In genomic region chr7:112023601-112024445, GRCm38 (mm10) we compare ENCODE assay signal across 8 mouse cellular contexts. TPM values are rescaled to one million over a fixed set of nuclear protein-coding genes. Genes with fewer than 3 reads are reported as not detected.
DNase-seq lines count a peak whose midpoint lies in the region; ATAC-seq and TF ChIP-seq lines count a peak whose summit lies in the region.

No protein-coding gene starts in this region.

- no peaks in the 10 kb centered on the region for H3K27me3 ChIP-seq in heart, embryonic 12.5 days (replicated peaks)
- no peaks in the 10 kb centered on the region for H3K27me3 ChIP-seq in heart, embryonic 14.5 days (ENCODE audit: control insufficient read depth, insufficient read depth, low read length)
- no peaks in the 10 kb centered on the region for H3K27me3 ChIP-seq in liver, adult 2 months (ENCODE audit: control insufficient read depth, insufficient read depth, low read length)
- H3K27me3 ChIP-seq in neural tube, embryonic 11.5 days (ENCODE audit: control insufficient read depth, insufficient read depth, low read length): no peaks in the 10 kb centered on the region

- peak overlapping the region; percentile 97 for H3K9ac ChIP-seq in heart, embryonic 12.5 days
- H3K9ac ChIP-seq in heart, embryonic 14.5 days (ENCODE audit: low read length): peak overlapping the region; percentile 99
- peak overlapping the region; percentile 99 for H3K9ac ChIP-seq in liver, adult 2 months (ENCODE audit: low read depth, low read length)
- H3K9ac ChIP-seq in neural tube, embryonic 11.5 days (ENCODE audit: low read length): peak overlapping the region; percentile 99

- no peak for TF ChIP-seq CTCF in liver, adult 2 months (IDR thresholded peaks at IDR 0.05; ENCODE audit: low read depth, low read length)

- H3K4me2 ChIP-seq in heart, embryonic 12.5 days: peak overlapping the region; percentile 81
- peak overlapping the region; percentile 84 for H3K4me2 ChIP-seq in heart, embryonic 14.5 days (ENCODE audit: low read length)
- peak overlapping the region; percentile 75 for H3K4me2 ChIP-seq in neural tube, embryonic 11.5 days (ENCODE audit: low read depth)

- ATAC-seq in heart, embryonic 12.5 days (ENCODE audit: insufficient number of reproducible peaks, low FRiP score): peak; percentile 84
- ATAC-seq in heart, embryonic 14.5 days (ENCODE audit: insufficient number of reproducible peaks, insufficient read depth, low FRiP score, low read depth): peak; percentile 70
- peak; percentile 80 for ATAC-seq in neural tube, embryonic 11.5 days (ENCODE audit: insufficient read depth, low FRiP score, low TSS enrichment)

- peak overlapping the region; percentile 81 for H3K4me3 ChIP-seq in heart, embryonic 12.5 days
- peak overlapping the region; percentile 78 to 98 for H3K4me3 ChIP-seq in heart, embryonic 14.5 days (ENCODE audit: control insufficient read depth in 1 of 2, insufficient read depth in 1 of 2, low read depth in 1 of 2, low read length in 2 of 2)
- H3K4me3 ChIP-seq in liver, adult 2 months (ENCODE audit: insufficient read depth, low read depth, low read length): peak overlapping the region; percentile 99
- H3K4me3 ChIP-seq in neural tube, embryonic 11.5 days (ENCODE audit: low read depth, low read length): peak overlapping the region; percentile 95

- under 1% methylated on average over 58 of the region's 58 CpGs for WGBS in heart, embryonic 12.5 days
- under 1% methylated on average over 57 of the region's 58 CpGs for WGBS in heart, embryonic 14.5 days
- under 1% methylated on average over 58 of the region's 58 CpGs for WGBS in liver, adult 2 months
- WGBS in neural tube, embryonic 11.5 days: under 1% methylated on average over 58 of the region's 58 CpGs

- peak overlapping the region; percentile 99 for H3K27ac ChIP-seq in heart, embryonic 12.5 days (ENCODE audit: poor library complexity, severe bottlenecking)
- H3K27ac ChIP-seq in heart, embryonic 14.5 days (replicated peaks in 1 of 2; ENCODE audit: control insufficient read depth in 1 of 2, insufficient read depth in 1 of 2, low read depth in 2 of 2, low read length in 2 of 2): peak overlapping the region; percentile 95 to 97
- peak overlapping the region; percentile 95 for H3K27ac ChIP-seq in liver, adult 2 months (replicated peaks; ENCODE audit: insufficient read depth, low read depth, low read length)
- peak overlapping the region; percentile 99 for H3K27ac ChIP-seq in neural tube, embryonic 11.5 days (ENCODE audit: low read depth, low read length)

- TF ChIP-seq POLR2A in liver, adult 2 months (IDR thresholded peaks at IDR 0.05; ENCODE audit: extremely low read depth, insufficient read depth, low read length): no peak; the same call in 1 of the 2 replicates

- H3K4me1 ChIP-seq in heart, embryonic 12.5 days (replicated peaks): peaks cover 37% of the 10 kb centered on the region
- peaks cover 3 to 37% of the 10 kb centered on the region in 2 experiments; a peak in 3 of 4 replicates for H3K4me1 ChIP-seq in heart, embryonic 14.5 days (ENCODE audit: control insufficient read depth in 2 of 2, insufficient read depth in 2 of 2, low read length in 2 of 2)
- H3K4me1 ChIP-seq in liver, adult 2 months (ENCODE audit: control insufficient read depth, insufficient read depth, low read length): peaks cover 10% of the 10 kb centered on the region; the same call in 1 of the 2 replicates
- H3K4me1 ChIP-seq in neural tube, embryonic 11.5 days (ENCODE audit: control insufficient read depth, insufficient read depth, low read length): peaks cover 11% of the 10 kb centered on the region

- H3K36me3 ChIP-seq in heart, embryonic 12.5 days: 0 out of 2 replicates have a peak, but pooled peaks cover 4% of the 10 kb centered on the region
- peaks cover 3% of the 10 kb centered on the region; the same call in 1 of the 2 replicates for H3K36me3 ChIP-seq in heart, embryonic 14.5 days (ENCODE audit: control insufficient read depth, insufficient read depth, low read length)
- H3K36me3 ChIP-seq in liver, adult 2 months (ENCODE audit: control insufficient read depth, insufficient read depth, low read length): no peaks in the 10 kb centered on the region
- H3K36me3 ChIP-seq in neural tube, embryonic 11.5 days (ENCODE audit: control insufficient read depth, insufficient read depth, low read length): no peaks in the 10 kb centered on the region

- peaks cover 23% of the 10 kb centered on the region; the same call in 1 of the 2 replicates for H3K79me2 ChIP-seq in liver, adult 2 months (ENCODE audit: control insufficient read depth, insufficient read depth, low read length)

- H3K9me3 ChIP-seq in heart, embryonic 12.5 days (replicated peaks): no peaks in the 10 kb centered on the region
- H3K9me3 ChIP-seq in heart, embryonic 14.5 days (ENCODE audit: control insufficient read depth, low read length): no peaks in the 10 kb centered on the region
- no peaks in the 10 kb centered on the region for H3K9me3 ChIP-seq in neural tube, embryonic 11.5 days (ENCODE audit: control insufficient read depth, low read length)

- DNase-seq in heart, adult 9 months (ENCODE audit: low spot score in 2 of 2): no peak
- DNase-seq in CD8-positive naive resting alpha-beta T cell, adult 2 months (ENCODE audit: low read depth in 2 of 2, low spot score in 2 of 2): peak; percentile 52 to 58
- DNase-seq in c-Kit-negative CD71-positive TER-119-positive erythroid progenitor cells, embryonic 14.5 days (ENCODE audit: low read depth, low spot score): peak; percentile 48
- DNase-seq in liver, adult 2 months (ENCODE audit: extremely low read depth, low read depth, low spot score): peak; percentile 40
- DNase-seq in neural tube, embryonic 11.5 days (ENCODE audit: low spot score): no peak
- no peak for DNase-seq in layer of hippocampus, postnatal 10 days (ENCODE audit: low spot score in 2 of 2)

RNA-seq across cellular contexts. Expression of gene Usp47, which starts 0.5 kb away (rescaled TPM):
- polyA plus RNA-seq in heart, embryonic 12.5 days (2016; fragmentation: Nextera tagmentation; extraction: Ambion mirVana): 92.6 and 93.3 TPM in 2 replicates
- 77.7 and 79.5 TPM in 2 replicates for polyA plus RNA-seq in heart, embryonic 14.5 days (2014; fragmentation: Nextera tagmentation; extraction: Ambion mirVana)
- 50.9 and 56.3 TPM in 2 replicates for total RNA-seq in liver, adult 2 months (2014; rRNA removed)
- polyA plus RNA-seq in liver, adult 2 months (2012; rRNA removed): 9.4 TPM in 2 replicates
- polyA plus RNA-seq in neural tube, embryonic 11.5 days (2014; fragmentation: Nextera tagmentation; extraction: Ambion mirVana): 113 and 119 TPM in 2 replicates
- 10 to 100 TPM; 76.3 to 77.2 TPM for total RNA-seq in layer of hippocampus, postnatal 10 days (2021)

Comparison
In these comparisons a context has a peak if more than half of its experiments do, and no peak if none do; other contexts are left out.
1. DNase-seq: peak in CD8-positive naive resting alpha-beta T cell, adult 2 months (2 of 2), c-Kit-negative CD71-positive TER-119-positive erythroid progenitor cells, embryonic 14.5 days (single experiment) and liver, adult 2 months (single experiment); none in heart, adult 9 months (0 of 2), neural tube, embryonic 11.5 days (single experiment) and layer of hippocampus, postnatal 10 days (0 of 2).
2. Peak in every context shown above with its lines, with median percentiles within 50 percentile points of each other: ATAC-seq, H3K27ac ChIP-seq, H3K4me2 ChIP-seq, H3K4me3 ChIP-seq and H3K9ac ChIP-seq.